Mouse (Mus musculus) left cerebral cortex, adult 2 months (tissue): ENCODE measurements around the gene Slc25a15. TPM values are rescaled to one million over a fixed set of nuclear protein-coding genes. Genes with fewer than 3 reads are reported as not detected.
A peak's percentile ranks its signal among the peaks of the same experiment; 100 is the strongest.

Source experiments
- DNase-seq, 2 experiments: peaks; one replicate each; pipeline ENCODE4 v3.0.0; 2021 to 2022; ENCODE audit warnings: low spot score in 2 of 2, mixed read lengths in 1 of 2; ENCODE audit errors: extremely low spot score in 1 of 2
- H3K27ac ChIP-seq: fragments of 200-600 bp; 2 replicates; pipeline ENCODE4 v1.8.1; 2022
- H3K4me3 ChIP-seq: fragments of 200-600 bp; 2 replicates; pipeline ENCODE4 v1.8.1; 2022
- CTCF ChIP-seq: fragments of 200-600 bp; IDR thresholded peaks from 2 replicates; pipeline ENCODE4 v1.8.1; 2022; ENCODE audit warnings: antibody characterized with exemption, mild to moderate bottlenecking, moderate library complexity
- intact Hi-C: fragments of 180-260 bp; cut with DNase I; formaldehyde crosslinking; loops from one replicate; pipeline ENCODE4 v1.15.1; 2025
- total RNA-seq, 2 experiments: library from RNA; stranded (reverse); gene quantifications; 2 replicates each; pipeline ENCODE4 v1.2.3; 2021

Slc25a15 gene
- total RNA-seq, 2 experiments from 2014 or later: 11.9 TPM

- DNase-seq: no peak
- no peak for TF ChIP-seq CTCF
- Histone ChIP-seq H3K27ac (no peak overlapping the region), H3K4me3 (no peak overlapping the region)
- intact Hi-C loops: loop anchor here (10.0 kb wide), 1 partner anchor 396 kb away; no protein-coding TSS in a partner anchor
Measured at GRCm38 (mm10) chr8:22390766-22391463, 7.5 kb downstream of the Slc25a15 start.

- no peak overlapping the region for H3K4me3 ChIP-seq
- no peak; the same call in 1 of the 2 replicates for TF ChIP-seq CTCF
- DNase-seq: no peak
- intact Hi-C loops: loop anchor here (10.0 kb wide), 1 partner anchor 395 kb away; no protein-coding TSS in a partner anchor
- no peak overlapping the region for H3K27ac ChIP-seq
Measured at GRCm38 (mm10) chr8:22389874-22390273, 8.5 kb downstream of the Slc25a15 start.

- no peak overlapping the region for H3K27ac ChIP-seq
- intact Hi-C loops: no loop called here
- no peak overlapping the region for H3K4me3 ChIP-seq
- TF ChIP-seq CTCF: no peak
- DNase-seq: no peak
Measured at GRCm38 (mm10) chr8:22385158-22385557, 13.2 kb downstream of the Slc25a15 start.

- TF ChIP-seq CTCF: peak; percentile 28
- intact Hi-C loops: no loop called here
- Histone ChIP-seq H3K4me3 (no peak overlapping the region), H3K27ac (no peak overlapping the region)
- no peak for DNase-seq
Measured at GRCm38 (mm10) chr8:22382824-22383595, 15.4 kb downstream of the Slc25a15 start.

GRCm38 (mm10) chr8:22380934-22381333 lies 17.5 kb downstream of the Slc25a15 start:
- intact Hi-C loops: no loop called here
- Histone ChIP-seq H3K4me3 (no peak overlapping the region), H3K27ac (no peak overlapping the region)
- DNase-seq: peak; percentile 17 to 27
- TF ChIP-seq CTCF: no peak

GRCm38 (mm10) chr8:22376903-22377302 lies 21.5 kb downstream of the Slc25a15 start:
- intact Hi-C loops: loop anchor here (2.0 kb wide), 1 partner anchor 184 kb away; the partner anchor contains the start of gene Vps36
- peak; percentile 62 for TF ChIP-seq CTCF
- DNase-seq: no peak
- Histone ChIP-seq H3K4me3 (no peak overlapping the region), H3K27ac (no peak overlapping the region)

- TF ChIP-seq CTCF: no peak
- DNase-seq: no peak
- Histone ChIP-seq H3K4me3 (no peak overlapping the region), H3K27ac (no peak overlapping the region)
- intact Hi-C loops: loop anchor here (2.0 kb wide), 1 partner anchor 184 kb away; the partner anchor contains the start of gene Vps36
Measured at GRCm38 (mm10) chr8:22376311-22376710, 22.1 kb downstream of the Slc25a15 start.

- Histone ChIP-seq H3K4me3 (no peak overlapping the region), H3K27ac (no peak overlapping the region)
- intact Hi-C loops: no loop called here
- no peak for TF ChIP-seq CTCF
- no peak for DNase-seq
Measured at GRCm38 (mm10) chr8:22359882-22360281, 38.5 kb downstream of the Slc25a15 start.

GRCm38 (mm10) chr8:22359359-22359758 lies 39.0 kb downstream of the Slc25a15 start:
- intact Hi-C loops: no loop called here
- no peak for TF ChIP-seq CTCF
- H3K4me3 ChIP-seq: no peak overlapping the region
- no peak for DNase-seq
- no peak overlapping the region for H3K27ac ChIP-seq

- intact Hi-C loops: no loop called here
- H3K4me3 ChIP-seq: no peak overlapping the region
- H3K27ac ChIP-seq: no peak overlapping the region
- no peak for TF ChIP-seq CTCF
- DNase-seq: no peak
Measured at GRCm38 (mm10) chr8:22335426-22335825, 63.0 kb downstream of the Slc25a15 start.

Other genes starting within 250 kb of the Slc25a15 start
- gene Nek3, start 232.2 kb downstream of the Slc25a15 start, total RNA-seq: 1 to 10 TPM; 1.3 to 1.9 TPM
- gene Ckap2, start 212.8 kb downstream of the Slc25a15 start, total RNA-seq: under 1 TPM; 0.34 to 0.70 TPM
- 10 to 100 TPM; 23.6 to 25.7 TPM for gene Vps36, start 205.8 kb downstream of the Slc25a15 start, total RNA-seq
- gene Thsd1, start 171.3 kb downstream of the Slc25a15 start, total RNA-seq: 1 to 10 TPM; 2.6 to 3.9 TPM
- not detected for gene Tpte, start 115.2 kb downstream of the Slc25a15 start, total RNA-seq
- gene Mrps31, start 12.8 kb upstream of the Slc25a15 start, total RNA-seq: 10 to 100 TPM; 20.0 to 26.5 TPM